Mouse (Mus musculus): Measurements from ENCODE around the gene 2310039H08Rik. TPM values are rescaled to one million over a fixed set of nuclear protein-coding genes. Genes with fewer than 3 reads are reported as not detected.

Gene 2310039H08Rik
- polyA plus RNA-seq, 1 experiment, result 63.8 TPM

- TF ChIP-seq POLR2A (IDR thresholded peaks at IDR 0.05; ENCODE audit: insufficient read length, low read depth) (no peak), MYOD1 (IDR thresholded peaks at IDR 0.05; ENCODE audit: control insufficient read depth in 1 of 3, insufficient read length in 2 of 3, low read depth in 2 of 3) (no peak), POLR2AphosphoS2 (IDR thresholded peaks at IDR 0.05; ENCODE audit: insufficient read length, low read depth) (no peak), MAX (IDR thresholded peaks at IDR 0.05; ENCODE audit: low read depth) (no peak), USF1 (IDR thresholded peaks at IDR 0.05; ENCODE audit: low read depth) (no peak), SRF (IDR thresholded peaks at IDR 0.05; ENCODE audit: control insufficient read depth, insufficient read length, low read depth) (no peak), TCF3 (IDR thresholded peaks at IDR 0.05; ENCODE audit: insufficient read length, low read depth) (no peak), REST (IDR thresholded peaks at IDR 0.05; ENCODE audit: insufficient read depth, insufficient read length) (no peak)
- H3K36me3 ChIP-seq (ENCODE audit: control insufficient read depth, insufficient read depth), result no peaks in the 10 kb centered on the region
Observed at GRCm38 (mm10) chr17:46728021-46728420, 44.4 kb upstream of the 2310039H08Rik start.

GRCm38 (mm10) chr17:46728496-46728895, 43.9 kb upstream of the 2310039H08Rik start:
- no peak overlapping the region for H3ac ChIP-seq (ENCODE audit: control insufficient read depth, insufficient read length)
- no peak for TF ChIP-seq REST (IDR thresholded peaks at IDR 0.05; ENCODE audit: insufficient read depth, insufficient read length)
- no peak for TF ChIP-seq MYOD1 (IDR thresholded peaks at IDR 0.05; ENCODE audit: control insufficient read depth in 1 of 3, insufficient read length in 2 of 3, low read depth in 2 of 3)
- no peak for TF ChIP-seq TCF12 (IDR thresholded peaks at IDR 0.05; ENCODE audit: insufficient read depth, poor library complexity, severe bottlenecking)
- no peak for TF ChIP-seq POLR2AphosphoS2 (IDR thresholded peaks at IDR 0.05; ENCODE audit: insufficient read length, low read depth)
- TF ChIP-seq POLR2A (IDR thresholded peaks at IDR 0.05; ENCODE audit: insufficient read length, low read depth), result no peak
- TF ChIP-seq SRF (IDR thresholded peaks at IDR 0.05; ENCODE audit: control insufficient read depth, insufficient read length, low read depth), result no peak
- no peak for TF ChIP-seq MAX (IDR thresholded peaks at IDR 0.05; ENCODE audit: low read depth)
- no peak for TF ChIP-seq CEBPB (IDR thresholded peaks at IDR 0.05; ENCODE audit: insufficient read depth, poor library complexity, severe bottlenecking)
- TF ChIP-seq E2F4 (IDR thresholded peaks at IDR 0.05; ENCODE audit: insufficient read depth), result no peak
- TF ChIP-seq TCF3 (IDR thresholded peaks at IDR 0.05; ENCODE audit: insufficient read length, low read depth), result no peak
- TF ChIP-seq USF1 (IDR thresholded peaks at IDR 0.05; ENCODE audit: low read depth), result no peak
- TF ChIP-seq MYOG (IDR thresholded peaks at IDR 0.05; ENCODE audit: control insufficient read depth in 1 of 3, insufficient read depth in 1 of 3, insufficient read length in 2 of 3, low read depth in 2 of 3), result no peak
- H3K79me2 ChIP-seq (ENCODE audit: control insufficient read depth, insufficient read depth), result no peaks in the 10 kb centered on the region
- H3K36me3 ChIP-seq (ENCODE audit: control insufficient read depth, insufficient read depth), result no peaks in the 10 kb centered on the region
- H3K4me2 ChIP-seq (ENCODE audit: low read depth), result no peak overlapping the region
- H3K4me3 ChIP-seq, result no peak overlapping the region
- no peaks in the 10 kb centered on the region for H3K27me3 ChIP-seq (ENCODE audit: control insufficient read depth, insufficient read depth, insufficient read length)

More at GRCm38 (mm10) chr17:46728021-46728420, 44.4 kb upstream of the 2310039H08Rik start:
- H3K4me3 ChIP-seq, result no peak overlapping the region
- H3K79me2 ChIP-seq (ENCODE audit: control insufficient read depth, insufficient read depth), result no peaks in the 10 kb centered on the region
- no peak overlapping the region for H3ac ChIP-seq (ENCODE audit: control insufficient read depth, insufficient read length)
- H3K4me2 ChIP-seq (ENCODE audit: low read depth), result no peak overlapping the region
- H3K27me3 ChIP-seq (ENCODE audit: control insufficient read depth, insufficient read depth, insufficient read length), result no peaks in the 10 kb centered on the region

- no peak within 1 kb of the TSS for H3K4me3 ChIP-seq
- no peak within 1 kb of the TSS for H3K4me2 ChIP-seq (ENCODE audit: low read depth)
- H3K36me3 ChIP-seq (ENCODE audit: control insufficient read depth, insufficient read depth), result no peaks in the 10 kb centered on the region
- no peak for TF ChIP-seq POLR2AphosphoS2 (IDR thresholded peaks at IDR 0.05; ENCODE audit: insufficient read length, low read depth)
- TF ChIP-seq SRF (IDR thresholded peaks at IDR 0.05; ENCODE audit: control insufficient read depth, insufficient read length, low read depth), result no peak
- TF ChIP-seq USF1 (IDR thresholded peaks at IDR 0.05; ENCODE audit: low read depth), result no peak
- TF ChIP-seq MYOG (IDR thresholded peaks at IDR 0.05; ENCODE audit: control insufficient read depth in 1 of 3, insufficient read depth in 1 of 3, insufficient read length in 2 of 3, low read depth in 2 of 3), result no peak
- no peak for TF ChIP-seq POLR2A (IDR thresholded peaks at IDR 0.05; ENCODE audit: insufficient read length, low read depth)
- no peak for TF ChIP-seq TCF3 (IDR thresholded peaks at IDR 0.05; ENCODE audit: insufficient read length, low read depth)
- no peak for TF ChIP-seq MAX (IDR thresholded peaks at IDR 0.05; ENCODE audit: low read depth)
- TF ChIP-seq E2F4 (IDR thresholded peaks at IDR 0.05; ENCODE audit: insufficient read depth), result no peak
- no peak for TF ChIP-seq CEBPB (IDR thresholded peaks at IDR 0.05; ENCODE audit: insufficient read depth, poor library complexity, severe bottlenecking)
- TF ChIP-seq MYOD1 (IDR thresholded peaks at IDR 0.05; ENCODE audit: control insufficient read depth in 1 of 3, insufficient read length in 2 of 3, low read depth in 2 of 3), result no peak
- TF ChIP-seq REST (IDR thresholded peaks at IDR 0.05; ENCODE audit: insufficient read depth, insufficient read length), result no peak
- TF ChIP-seq TCF12 (IDR thresholded peaks at IDR 0.05; ENCODE audit: insufficient read depth, poor library complexity, severe bottlenecking), result no peak
- H3K79me2 ChIP-seq (ENCODE audit: control insufficient read depth, insufficient read depth), result no peaks in the 10 kb centered on the region
- no peak within 1 kb of the TSS for H3ac ChIP-seq (ENCODE audit: control insufficient read depth, insufficient read length)
- H3K27me3 ChIP-seq (ENCODE audit: control insufficient read depth, insufficient read depth, insufficient read length), result no peaks in the 10 kb centered on the region
Observed at GRCm38 (mm10) chr17:46728904-46729318, 43.5 kb upstream of the 2310039H08Rik start, which contains the start of gene Gnmt. Gene Gnmt, minus strand, starts transcription at chr17:46729168.

GRCm38 (mm10) chr17:46734055-46734454, 38.4 kb upstream of the 2310039H08Rik start:
- H3ac ChIP-seq (ENCODE audit: control insufficient read depth, insufficient read length), result no peak overlapping the region
- H3K36me3 ChIP-seq (ENCODE audit: control insufficient read depth, insufficient read depth), result no peaks in the 10 kb centered on the region
- H3K4me2 ChIP-seq (ENCODE audit: low read depth), result no peak overlapping the region
- H3K4me3 ChIP-seq, result no peak overlapping the region
- H3K27me3 ChIP-seq (ENCODE audit: control insufficient read depth, insufficient read depth, insufficient read length), result no peaks in the 10 kb centered on the region
- H3K79me2 ChIP-seq (ENCODE audit: control insufficient read depth, insufficient read depth), result no peaks in the 10 kb centered on the region
- TF ChIP-seq CEBPB (IDR thresholded peaks at IDR 0.05; ENCODE audit: insufficient read depth, poor library complexity, severe bottlenecking) (no peak), TCF12 (IDR thresholded peaks at IDR 0.05; ENCODE audit: insufficient read depth, poor library complexity, severe bottlenecking) (no peak), POLR2A (IDR thresholded peaks at IDR 0.05; ENCODE audit: insufficient read length, low read depth) (no peak), SRF (IDR thresholded peaks at IDR 0.05; ENCODE audit: control insufficient read depth, insufficient read length, low read depth) (no peak), MAX (IDR thresholded peaks at IDR 0.05; ENCODE audit: low read depth) (no peak), REST (IDR thresholded peaks at IDR 0.05; ENCODE audit: insufficient read depth, insufficient read length) (no peak), USF1 (IDR thresholded peaks at IDR 0.05; ENCODE audit: low read depth) (no peak), E2F4 (IDR thresholded peaks at IDR 0.05; ENCODE audit: insufficient read depth) (no peak), POLR2AphosphoS2 (IDR thresholded peaks at IDR 0.05; ENCODE audit: insufficient read length, low read depth) (no peak), TCF3 (IDR thresholded peaks at IDR 0.05; ENCODE audit: insufficient read length, low read depth) (no peak), MYOG (IDR thresholded peaks at IDR 0.05; ENCODE audit: control insufficient read depth in 1 of 3, insufficient read depth in 1 of 3, insufficient read length in 2 of 3, low read depth in 2 of 3) (no peak), MYOD1 (IDR thresholded peaks at IDR 0.05; ENCODE audit: control insufficient read depth in 1 of 3, insufficient read length in 2 of 3, low read depth in 2 of 3) (no peak)
